9 mouse cellular contexts compared by ENCODE assay signal in genomic region chr8:125389756-125390505, GRCm38 (mm10).
A peak's percentile ranks its signal among the peaks of the same experiment; 100 is the strongest.
DNase-seq lines count a peak whose midpoint lies in the region; ATAC-seq and TF ChIP-seq lines count a peak whose summit lies in the region.
"Had no signal": no experiment of that assay in that cellular context is flagged by ENCODE, and none has a peak within 500 bp of the region (broad histone marks: within the 10 kb centered on the region; RNA-seq: fewer than 3 reads in every experiment).

No protein-coding gene starts in this region.

- H3K4me3 ChIP-seq in embryonic facial prominence, embryonic 14.5 days (ENCODE audit: low read depth, low read length) = no peak overlapping the region
- no peak overlapping the region for H3K4me3 ChIP-seq in embryonic facial prominence, embryonic 10.5 days
- no peak overlapping the region for H3K4me3 ChIP-seq in hindbrain, postnatal 0 days (ENCODE audit: low read length)
- no peak overlapping the region for H3K4me3 ChIP-seq in liver, postnatal 0 days (ENCODE audit: low read depth, low read length)
- H3K4me3 ChIP-seq: limb, embryonic 13.5 days had no signal

- no peak for TF ChIP-seq EP300 in liver, postnatal 0 days (IDR thresholded peaks at IDR 0.05; ENCODE audit: low read depth)

- H3K4me1 ChIP-seq in embryonic facial prominence, embryonic 14.5 days (ENCODE audit: control insufficient read depth, insufficient read depth, low read length) = peaks cover 18% of the 10 kb centered on the region
- H3K4me1 ChIP-seq in embryonic facial prominence, embryonic 10.5 days = peaks cover 43% of the 10 kb centered on the region
- H3K4me1 ChIP-seq in hindbrain, postnatal 0 days (ENCODE audit: insufficient read depth, low read length) = peaks cover 45% of the 10 kb centered on the region
- peaks cover 12% of the 10 kb centered on the region for H3K4me1 ChIP-seq in liver, postnatal 0 days (ENCODE audit: insufficient read depth)

- peak; percentile 71 for DNase-seq in embryonic facial prominence, embryonic 14.5 days (ENCODE audit: low spot score)
- no peak for DNase-seq in embryonic facial prominence, embryonic 10.5 days (ENCODE audit: low spot score)
- DNase-seq in cerebellum, adult 9-10 months = peak; percentile 99
- peak; percentile 40 to 78 for DNase-seq in gastrocnemius, postnatal 4 days (ENCODE audit: low spot score in 2 of 2)
- peak; percentile 87 for DNase-seq in hindbrain, postnatal 0 days (ENCODE audit: low spot score)
- peak; percentile 48 to 84 for DNase-seq in left cerebral cortex, adult 8-10 months (ENCODE audit: low spot score in 2 of 2)
- DNase-seq in right cerebral cortex, postnatal 14 days = peak; percentile 84
- no peak for DNase-seq in liver, postnatal 0 days

- no peak overlapping the region for H3K27ac ChIP-seq in embryonic facial prominence, embryonic 14.5 days (replicated peaks; ENCODE audit: low read depth, low read length)
- no peak overlapping the region for H3K27ac ChIP-seq in embryonic facial prominence, embryonic 10.5 days (replicated peaks)
- H3K27ac ChIP-seq in hindbrain, postnatal 0 days = peak overlapping the region; percentile 78
- no peak overlapping the region for H3K27ac ChIP-seq in liver, postnatal 0 days (ENCODE audit: low read depth)
- H3K27ac ChIP-seq: limb, embryonic 13.5 days had no signal

- TF ChIP-seq CTCF in hindbrain, postnatal 0 days (IDR thresholded peaks at IDR 0.05; ENCODE audit: low read depth) = no peak
- TF ChIP-seq CTCF in liver, postnatal 0 days (IDR thresholded peaks at IDR 0.05; ENCODE audit: low read depth) = no peak

- 65% methylated on average over 13 of the region's 13 CpGs for WGBS in embryonic facial prominence, embryonic 14.5 days
- WGBS in embryonic facial prominence, embryonic 10.5 days = 78% methylated on average over 13 of the region's 13 CpGs
- WGBS in hindbrain, postnatal 0 days = 37% methylated on average over 13 of the region's 13 CpGs
- 72% methylated on average over 13 of the region's 13 CpGs for WGBS in liver, postnatal 0 days (ENCODE audit: insufficient replicate concordance)

- H3K9me3 ChIP-seq in embryonic facial prominence, embryonic 14.5 days (ENCODE audit: control insufficient read depth, low read length) = no peaks in the 10 kb centered on the region
- no peaks in the 10 kb centered on the region for H3K9me3 ChIP-seq in embryonic facial prominence, embryonic 10.5 days
- no peaks in the 10 kb centered on the region for H3K9me3 ChIP-seq in hindbrain, postnatal 0 days (ENCODE audit: low read length)
- H3K9me3 ChIP-seq in liver, postnatal 0 days (ENCODE audit: low read length) = no peaks in the 10 kb centered on the region
- H3K9me3 ChIP-seq: limb, embryonic 13.5 days had no signal

- H3K27me3 ChIP-seq in embryonic facial prominence, embryonic 14.5 days (replicated peaks; ENCODE audit: control insufficient read depth, insufficient read depth, low read length) = no peaks in the 10 kb centered on the region
- no peaks in the 10 kb centered on the region; the same call in 1 of the 2 replicates for H3K27me3 ChIP-seq in embryonic facial prominence, embryonic 10.5 days (replicated peaks; ENCODE audit: low read depth, poor library complexity, severe bottlenecking)
- no peaks in the 10 kb centered on the region for H3K27me3 ChIP-seq in hindbrain, postnatal 0 days (ENCODE audit: insufficient read depth, low read length)
- no peaks in the 10 kb centered on the region for H3K27me3 ChIP-seq in liver, postnatal 0 days (ENCODE audit: insufficient read depth, low read length)
- H3K27me3 ChIP-seq: limb, embryonic 13.5 days had no signal

- ATAC-seq in embryonic facial prominence, embryonic 14.5 days (ENCODE audit: low read depth) = peak; percentile 41
- peak; percentile 33 for ATAC-seq in hindbrain, postnatal 0 days
- ATAC-seq in liver, postnatal 0 days = no peak

- H3K36me3 ChIP-seq in embryonic facial prominence, embryonic 14.5 days (ENCODE audit: control insufficient read depth, insufficient read depth, low read length) = no peaks in the 10 kb centered on the region
- H3K36me3 ChIP-seq in embryonic facial prominence, embryonic 10.5 days (replicated peaks) = no peaks in the 10 kb centered on the region
- no peaks in the 10 kb centered on the region for H3K36me3 ChIP-seq in hindbrain, postnatal 0 days (ENCODE audit: insufficient read depth, low read length)
- no peaks in the 10 kb centered on the region for H3K36me3 ChIP-seq in liver, postnatal 0 days (replicated peaks; ENCODE audit: insufficient read depth, low read length)
- H3K36me3 ChIP-seq: limb, embryonic 13.5 days had no signal

- H3K4me2 ChIP-seq in embryonic facial prominence, embryonic 14.5 days (ENCODE audit: low read depth, low read length) = no peak overlapping the region
- H3K4me2 ChIP-seq in hindbrain, postnatal 0 days (ENCODE audit: low read depth, low read length) = 0 out of 2 replicates have a peak overlapping the region, but pooled peaks have one; percentile 2
- H3K4me2 ChIP-seq in liver, postnatal 0 days (ENCODE audit: low read depth, low read length) = no peak overlapping the region
- H3K4me2 ChIP-seq: limb, embryonic 13.5 days had no signal

- no peak overlapping the region for H3K9ac ChIP-seq in embryonic facial prominence, embryonic 14.5 days (ENCODE audit: low read depth, low read length)
- no peak overlapping the region for H3K9ac ChIP-seq in hindbrain, postnatal 0 days (replicated peaks; ENCODE audit: low read length)
- no peak overlapping the region for H3K9ac ChIP-seq in liver, postnatal 0 days (replicated peaks)
- H3K9ac ChIP-seq: limb, embryonic 13.5 days had no signal

Comparison
In these comparisons a context has a peak if more than half of its experiments do, and no peak if none do; other contexts are left out.
1. DNase-seq: peak in embryonic facial prominence, embryonic 14.5 days (single experiment), cerebellum, adult 9-10 months (single experiment), gastrocnemius, postnatal 4 days (2 of 2), hindbrain, postnatal 0 days (single experiment), left cerebral cortex, adult 8-10 months (2 of 2) and right cerebral cortex, postnatal 14 days (single experiment); none in embryonic facial prominence, embryonic 10.5 days (single experiment) and liver, postnatal 0 days (single experiment).